Mouse (Mus musculus) cerebellum, adult 2 months (tissue): ENCODE results near the gene Sf3a2.

Source experiments
- CTCF ChIP-seq: fragments of 200-500 bp; IDR thresholded peaks from 2 replicates; pipeline ENCODE4 v1.5.1; 2011; ENCODE audit warnings: low read depth, mild to moderate bottlenecking, control low read depth, low read length, moderate library complexity, borderline replicate concordance; ENCODE audit not compliant: insufficient read depth
- POLR2A ChIP-seq: fragments of 200-500 bp; IDR thresholded peaks from 2 replicates; pipeline ENCODE4 v1.6.1; 2011; ENCODE audit warnings: low read length, control low read depth, borderline replicate concordance; ENCODE audit not compliant: insufficient read depth

DNA sequence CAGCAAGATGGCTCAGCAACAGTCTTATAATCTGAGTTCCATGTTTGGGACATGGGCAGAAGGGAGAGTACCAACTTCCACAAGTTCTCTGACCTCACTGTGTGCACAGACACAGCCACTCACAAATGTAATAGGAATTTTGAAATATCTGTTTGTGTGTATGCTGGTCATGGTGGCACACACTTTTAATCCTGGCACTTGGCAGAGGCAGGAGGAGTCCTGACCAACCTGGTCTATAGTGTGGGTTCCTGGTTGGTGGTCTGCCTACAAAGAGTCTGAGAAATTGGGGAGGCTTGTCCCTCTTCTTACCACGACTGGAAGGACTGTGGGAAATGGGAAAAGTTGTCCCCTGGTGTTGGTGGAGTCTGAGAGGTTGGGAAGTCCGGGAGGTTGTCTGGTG lies 41.5 kb upstream of the Sf3a2 start:
- TF ChIP-seq CTCF (no peak), POLR2A (no peak)
